Mouse (Mus musculus): ENCODE results near the gene Fam163b.

Fam163b gene

DNA sequence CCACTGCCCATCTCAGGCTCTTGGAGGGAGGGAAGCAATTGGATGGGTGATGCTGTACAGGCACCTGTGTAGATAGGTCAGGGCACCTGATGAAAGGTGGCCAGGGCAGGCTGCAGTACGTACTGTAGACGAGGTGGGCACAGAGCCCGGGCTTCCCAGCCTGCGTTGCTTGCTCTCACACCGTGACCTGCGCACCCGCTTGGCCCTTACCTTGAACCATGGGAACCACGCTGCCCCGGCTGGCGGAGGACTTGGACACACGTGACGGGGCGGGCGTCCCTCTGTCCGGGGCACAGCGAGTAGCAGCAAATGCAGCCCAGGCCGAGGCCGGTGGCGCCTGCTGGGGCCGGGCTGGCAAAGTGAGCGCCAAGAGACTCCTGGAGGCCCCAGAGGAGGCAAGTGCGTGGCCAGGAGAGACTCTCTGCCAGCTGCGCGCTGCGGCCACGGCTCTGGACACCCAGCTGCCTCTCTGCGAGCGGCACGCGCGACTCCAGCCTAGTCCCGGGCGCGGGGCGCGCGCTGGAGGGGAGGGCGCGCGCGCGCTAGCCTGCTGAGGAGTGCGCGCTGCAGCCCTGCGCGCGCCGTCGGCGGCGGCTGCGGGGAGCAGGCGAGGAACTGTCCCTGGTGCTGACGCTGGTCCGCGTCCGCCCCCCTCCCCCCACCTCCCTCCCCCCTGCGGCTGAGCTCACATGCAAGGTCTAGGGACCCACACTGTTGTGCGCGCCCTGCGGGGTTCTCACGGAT lies at the start of gene Fam163b:
Gene Fam163b, minus strand, starts transcription at position 542 of the 744 bp plus-strand sequence.
- peak in 1 of 2 experiments; percentile 21 for DNase-seq

GRCm38 (mm10) chr2:27189994-27190393 lies 47.7 kb upstream of the Fam163b start:
- no peak for DNase-seq

DNA sequence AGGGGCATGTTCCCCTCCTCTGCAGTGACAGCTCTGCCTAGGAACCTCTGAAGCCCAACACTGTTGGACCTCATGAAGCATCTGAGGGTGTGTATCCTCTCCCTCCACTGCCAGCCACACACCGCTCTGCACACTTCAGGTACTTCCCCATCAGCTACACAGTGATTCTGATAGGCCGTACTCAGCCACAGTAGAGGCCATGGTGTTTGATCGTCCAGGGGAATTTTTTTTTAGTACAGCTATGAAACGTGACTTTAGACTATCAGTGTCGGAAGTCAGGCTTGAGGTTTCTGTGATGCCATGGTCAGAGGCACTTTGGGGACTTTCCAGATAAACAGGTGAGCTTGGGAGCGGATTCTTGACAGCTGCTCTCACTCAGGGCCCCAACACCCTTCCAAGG lies 45.2 kb upstream of the Fam163b start:
- DNase-seq: no peak

- DNase-seq: no peak
Measured at GRCm38 (mm10) chr2:27183734-27184133, 41.4 kb upstream of the Fam163b start.

DNA sequence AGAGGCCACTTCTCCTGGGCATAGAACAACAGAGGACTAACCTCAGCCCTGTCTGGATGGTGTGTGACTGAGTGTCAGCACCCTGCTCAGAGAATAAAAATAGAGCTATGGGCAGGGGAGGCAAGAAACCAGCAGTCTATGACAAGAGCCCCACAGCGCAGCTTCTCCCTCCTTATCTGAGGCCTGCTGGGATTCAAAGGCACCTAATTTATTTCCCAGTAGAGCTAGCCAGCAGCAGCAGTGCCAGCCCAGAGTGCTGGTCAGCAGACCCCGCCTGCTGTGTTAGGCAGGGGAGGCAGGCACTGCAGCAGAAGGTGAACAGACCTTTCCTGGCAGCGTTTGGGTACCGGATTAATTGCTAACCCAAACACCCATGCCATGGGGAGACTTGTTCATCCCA lies 39.6 kb upstream of the Fam163b start:
- DNase-seq: no peak

GRCm38 (mm10) chr2:27179101-27179500 lies 36.8 kb upstream of the Fam163b start:
- DNase-seq: no peak

GRCm38 (mm10) chr2:27175696-27176267 lies 33.5 kb upstream of the Fam163b start:
- peak; percentile 46 to 57 for DNase-seq

DNA sequence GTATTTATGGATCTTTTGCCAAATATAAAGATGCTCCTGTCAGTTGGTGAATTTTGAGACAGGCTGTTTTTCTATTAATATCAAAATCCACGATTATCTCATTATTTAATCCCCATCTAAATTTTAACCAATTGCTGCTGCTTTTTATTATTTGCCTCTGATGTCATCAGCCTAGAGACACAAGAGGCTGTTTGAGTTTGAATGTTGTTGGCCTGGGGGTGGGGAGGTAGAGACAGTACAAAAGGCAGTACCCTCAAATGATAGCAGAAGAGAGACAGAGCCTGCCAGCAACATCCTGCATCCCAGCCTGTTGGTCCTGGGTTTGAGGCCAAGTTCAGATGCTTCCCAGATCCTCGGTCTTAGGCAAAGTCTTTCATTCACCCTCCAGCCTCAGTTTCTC lies 32.0 kb upstream of the Fam163b start:
- no peak for DNase-seq

GRCm38 (mm10) chr2:27166999-27167398 lies 24.7 kb upstream of the Fam163b start:
- no peak for DNase-seq

DNA sequence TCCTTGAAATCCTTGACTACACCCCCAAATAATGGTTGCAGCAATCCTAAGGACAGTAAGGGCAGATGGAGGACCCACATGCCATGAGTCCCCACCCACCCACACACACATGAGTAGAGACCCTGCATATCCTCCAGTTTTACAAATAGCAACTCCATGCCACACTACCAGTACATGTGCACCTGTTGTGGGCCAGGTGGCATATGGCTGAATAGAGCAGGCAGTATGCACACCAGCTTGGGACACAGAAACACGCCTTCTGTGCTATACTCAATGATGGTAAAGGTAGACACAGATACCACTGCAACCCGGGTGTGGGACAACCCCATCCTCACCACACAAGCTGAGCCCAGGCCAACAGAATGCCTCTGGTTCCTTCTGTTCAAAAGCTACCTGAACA lies 23.8 kb upstream of the Fam163b start:
- no peak for DNase-seq

DNA sequence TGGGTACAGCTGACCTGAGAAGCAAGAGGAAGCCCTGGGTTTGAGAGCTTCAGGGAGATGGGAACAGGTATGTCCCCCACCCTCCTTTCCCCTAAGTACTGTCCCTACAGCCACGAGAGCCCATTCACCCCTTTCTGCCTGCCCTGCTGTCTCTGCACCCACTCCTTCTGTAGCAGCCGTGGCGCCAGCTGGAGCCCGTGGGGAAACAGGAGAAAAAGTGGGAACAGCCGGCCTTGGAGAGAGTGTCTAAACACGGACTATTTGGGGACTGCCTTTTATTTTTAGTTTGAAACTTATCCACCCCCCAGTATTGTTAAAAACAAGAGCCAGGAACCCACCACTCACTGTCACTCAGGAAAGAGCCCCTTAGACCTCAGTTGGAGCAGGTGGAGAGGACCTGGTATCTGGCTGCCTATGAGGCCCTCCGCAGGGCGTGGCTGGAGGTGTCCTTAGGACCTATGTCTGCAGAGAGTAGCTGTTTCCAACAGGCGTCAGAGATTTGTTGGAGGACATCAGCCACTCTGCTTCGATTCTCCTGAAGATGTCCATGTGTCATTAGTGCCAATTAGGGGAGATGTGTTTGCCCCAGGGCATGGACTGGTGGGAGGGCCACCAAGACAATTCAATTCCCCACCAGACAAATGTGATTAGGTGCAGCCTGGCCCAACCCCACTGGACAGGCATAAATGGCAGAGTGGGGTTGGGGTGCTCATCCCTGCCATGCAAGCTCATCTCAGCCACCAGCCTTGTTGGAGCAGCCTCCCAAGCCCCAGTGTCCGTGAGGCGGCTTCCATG lies 22.7 kb upstream of the Fam163b start, which contains the start of gene Dbh:
Gene Dbh, plus strand, starts transcription at position 438 of the 795 bp plus-strand sequence.
- no peak for DNase-seq

- no peak for DNase-seq
Measured at GRCm38 (mm10) chr2:27163851-27164250, 21.6 kb upstream of the Fam163b start.

GRCm38 (mm10) chr2:27162656-27163055 lies 20.4 kb upstream of the Fam163b start:
- no peak for DNase-seq

DNA sequence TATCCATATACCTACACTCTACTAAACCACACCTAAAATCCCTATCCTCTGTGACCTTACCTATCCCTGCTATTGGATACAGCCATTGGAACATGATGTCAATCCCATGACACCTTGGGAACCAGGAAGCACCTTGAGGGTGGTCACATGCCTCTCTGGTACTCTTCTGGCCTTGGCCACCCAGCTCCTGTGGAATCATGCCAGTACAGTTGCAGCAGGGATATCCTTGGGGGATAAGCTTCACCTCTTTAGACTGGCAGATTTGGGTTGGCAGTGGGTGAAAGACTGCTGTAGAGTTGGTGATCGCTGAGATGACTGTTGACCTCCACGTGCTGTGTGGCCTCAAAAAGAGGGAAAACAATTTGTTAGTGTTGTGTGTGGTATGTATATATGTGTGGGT lies 19.2 kb upstream of the Fam163b start:
- DNase-seq: no peak

DNA sequence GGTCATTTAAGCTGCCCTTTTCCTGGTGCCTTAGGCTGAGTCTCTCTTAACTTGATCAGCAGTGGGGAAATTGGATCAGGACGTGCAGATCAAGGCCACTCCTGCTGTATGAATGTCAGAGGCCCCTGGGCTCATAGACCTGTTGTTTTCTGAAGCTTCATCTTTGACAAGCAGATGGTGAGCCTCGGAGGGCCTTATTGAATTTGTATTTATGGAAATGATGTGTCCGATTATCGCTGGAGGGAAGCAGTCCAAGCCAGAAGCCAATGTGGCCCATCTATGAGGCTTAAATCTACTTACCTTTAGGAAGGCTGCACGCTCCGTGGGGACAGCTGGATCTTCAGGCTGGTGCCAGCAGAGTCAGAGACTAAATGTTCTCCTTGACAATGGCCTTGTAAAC lies 14.3 kb upstream of the Fam163b start:
- DNase-seq: no peak

DNA sequence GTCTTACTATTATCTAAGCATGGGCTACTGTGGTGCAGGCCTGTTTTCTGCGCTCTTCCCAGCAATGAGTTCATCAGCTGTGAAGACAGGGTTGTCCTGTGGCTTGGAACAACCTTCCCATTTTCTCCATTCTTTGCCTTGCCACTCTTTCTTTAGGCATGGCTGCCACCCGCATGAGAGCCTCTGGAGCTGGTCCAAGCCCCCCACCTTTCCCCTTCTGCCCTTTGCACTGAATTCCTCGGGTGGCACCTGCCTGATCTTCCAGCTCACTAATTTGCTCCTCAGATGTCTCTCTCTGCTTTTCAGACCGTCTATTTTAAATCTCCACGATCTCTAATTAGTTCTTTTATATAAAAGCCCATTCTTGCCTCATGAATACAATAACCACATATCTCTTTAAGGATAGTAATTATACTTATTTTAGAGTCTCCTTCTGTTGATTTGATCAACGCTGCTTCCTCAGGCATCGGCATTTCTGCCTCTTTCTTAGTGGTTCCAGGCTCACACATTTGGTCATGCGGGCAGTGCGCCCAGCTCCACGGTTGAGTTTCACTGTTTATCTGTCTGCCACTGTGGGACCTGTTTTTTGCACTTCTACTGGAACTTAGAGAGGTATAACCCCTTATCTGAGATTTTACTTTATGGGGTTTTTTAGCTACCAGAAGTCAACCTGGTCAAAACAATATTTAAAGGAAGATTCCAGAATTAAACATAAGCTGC lies 12.3 kb upstream of the Fam163b start:
- DNase-seq: no peak

GRCm38 (mm10) chr2:27149457-27149856 lies 7.2 kb upstream of the Fam163b start:
- DNase-seq: no peak

GRCm38 (mm10) chr2:27146840-27147239 lies 4.5 kb upstream of the Fam163b start:
- no peak for DNase-seq

- no peak for DNase-seq
Measured at GRCm38 (mm10) chr2:27144957-27145356, 2.7 kb upstream of the Fam163b start.

DNA sequence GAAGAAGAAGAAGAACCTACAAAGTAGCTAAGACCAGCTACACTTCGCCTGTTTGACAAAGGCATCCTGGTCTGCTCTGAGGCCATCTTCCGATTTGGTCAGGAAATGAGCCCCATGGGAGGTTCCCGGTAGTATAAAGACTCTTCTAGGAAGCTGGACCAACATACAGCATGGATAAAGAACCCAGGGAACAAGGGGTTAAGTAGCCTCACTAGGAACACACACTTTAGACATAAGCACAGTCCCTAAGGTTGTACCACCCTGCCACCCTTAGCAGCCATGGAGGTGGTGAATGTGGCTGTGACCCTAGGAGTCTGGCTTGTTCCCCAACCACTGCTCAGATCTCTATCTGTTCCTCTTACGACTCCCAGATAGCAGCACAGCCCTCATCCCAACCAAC lies 3.9 kb downstream of the Fam163b start:
- no peak for DNase-seq

DNA sequence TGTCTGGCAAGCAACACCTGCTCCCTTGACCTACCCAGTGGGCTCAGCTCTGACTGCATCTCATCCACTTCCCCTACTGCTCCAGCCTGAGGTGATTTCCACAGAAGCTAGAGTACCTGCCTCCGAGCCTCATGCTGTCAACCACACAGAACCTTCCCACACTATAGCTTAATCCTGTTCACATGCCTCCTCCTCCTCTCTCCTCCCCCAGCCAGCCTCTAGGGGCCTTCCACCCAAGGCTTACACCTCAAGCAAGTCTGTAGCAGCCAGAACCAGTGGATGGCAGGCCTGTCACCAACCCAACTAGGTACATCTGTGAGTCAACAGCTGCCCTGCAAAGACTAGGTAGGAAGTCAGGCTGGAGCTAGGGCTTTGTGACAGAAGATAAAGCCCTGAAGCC lies 5.5 kb downstream of the Fam163b start:
- DNase-seq: no peak

DNA sequence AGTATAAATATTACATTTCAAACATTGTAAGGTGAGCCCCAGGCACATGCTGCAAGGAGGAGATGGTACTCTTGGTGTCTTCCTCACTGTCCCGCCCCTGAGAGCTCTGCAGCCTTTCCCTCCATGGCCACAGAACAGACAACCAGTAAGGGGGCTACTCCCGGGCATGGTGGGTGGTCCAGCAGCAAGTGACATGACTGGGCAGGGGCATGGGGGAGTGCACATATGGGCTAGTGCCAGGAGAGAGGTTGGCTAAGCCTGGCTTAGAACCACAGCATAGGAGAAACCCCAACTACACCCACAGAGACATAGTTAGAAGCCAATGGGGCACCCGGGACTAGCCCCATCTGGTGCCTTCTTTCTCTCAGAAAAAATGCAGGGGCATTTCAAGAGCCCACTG lies 6.0 kb downstream of the Fam163b start:
- DNase-seq: no peak

GRCm38 (mm10) chr2:27135935-27136334 lies 6.4 kb downstream of the Fam163b start:
- no peak for DNase-seq
